Mouse (Mus musculus) adrenal gland, postnatal 4 days (tissue): Measurements from ENCODE around the gene Slc10a1. TPM values are rescaled to one million over a fixed set of nuclear protein-coding genes. Genes with fewer than 3 reads are reported as not detected.

Source experiments
- DNase-seq, 2 experiments: peaks; one replicate each; pipeline ENCODE4 v3.0.0; 2021 to 2022; ENCODE audit warnings: low spot score in 2 of 2, mixed read lengths in 2 of 2
- long read RNA-seq, 2 experiments: library from polyadenylated mRNA; stranded (forward); transcript quantifications; one replicate each; pipeline ENCODE4 v2.0.0; 2021
- total RNA-seq, 2 experiments: library from RNA; stranded (reverse); gene quantifications; 2 replicates each; pipeline ENCODE4 v1.2.3; 2021

Slc10a1 gene
- total RNA-seq, result 10 to 100 TPM in 1 of 2 experiments, 1 to 10 TPM in 1; 2.1 to 33.7 TPM
- long read RNA-seq, experiment 1, transcript Slc10a1-201 (5 exons, 1,674 nt), result major isoform, 22 of 22 reads
- long read RNA-seq, experiment 1, partial matches to known transcripts, result 0 of 22 reads
- long read RNA-seq, experiment 1, other reads (novel, unspliced or antisense), result 0 of 22 reads
- long read RNA-seq, experiment 2, partial matches to known transcripts, result 0 of 2 reads
- long read RNA-seq, experiment 2, other reads (novel, unspliced or antisense), result 0 of 2 reads

GRCm38 (mm10) chr12:80968605-80969004 lies at the start of gene Slc10a1:
Slc10a1 (minus strand) TSS chr12:80968705.
- DNase-seq, result no peak

GRCm38 (mm10) chr12:81017624-81018023 lies 49.1 kb upstream of the Slc10a1 start:
- no peak for DNase-seq

- DNase-seq, result peak in 1 of 2 experiments; percentile 20
Observed at GRCm38 (mm10) chr12:81013496-81013895, 45.0 kb upstream of the Slc10a1 start.

GRCm38 (mm10) chr12:81011994-81012393 lies 43.5 kb upstream of the Slc10a1 start:
- DNase-seq, result no peak

GRCm38 (mm10) chr12:81009813-81010212 lies 41.3 kb upstream of the Slc10a1 start:
- DNase-seq, result no peak

- DNase-seq, result no peak
Observed at GRCm38 (mm10) chr12:81002841-81003635, 34.5 kb upstream of the Slc10a1 start.

GRCm38 (mm10) chr12:81000924-81001323 lies 32.4 kb upstream of the Slc10a1 start:
- DNase-seq, result no peak

- DNase-seq, result no peak
Observed at GRCm38 (mm10) chr12:80998528-80999221, 30.2 kb upstream of the Slc10a1 start.

GRCm38 (mm10) chr12:80997652-80998051 lies 29.1 kb upstream of the Slc10a1 start:
- no peak for DNase-seq

- DNase-seq, result no peak
Observed at GRCm38 (mm10) chr12:80995326-80995725, 26.8 kb upstream of the Slc10a1 start.

GRCm38 (mm10) chr12:80993773-80994172 lies 25.3 kb upstream of the Slc10a1 start:
- no peak for DNase-seq

GRCm38 (mm10) chr12:80992540-80993122 lies 24.1 kb upstream of the Slc10a1 start:
- DNase-seq, result no peak

- DNase-seq, result no peak
Observed at GRCm38 (mm10) chr12:80991806-80992205, 23.3 kb upstream of the Slc10a1 start.

- DNase-seq, result no peak
Observed at GRCm38 (mm10) chr12:80990901-80991445, 22.5 kb upstream of the Slc10a1 start.

GRCm38 (mm10) chr12:80988286-80988685 lies 19.8 kb upstream of the Slc10a1 start:
- no peak for DNase-seq

- no peak for DNase-seq
Observed at GRCm38 (mm10) chr12:80986628-80987027, 18.1 kb upstream of the Slc10a1 start.

GRCm38 (mm10) chr12:80983695-80984094 lies 15.2 kb upstream of the Slc10a1 start:
- DNase-seq, result no peak

GRCm38 (mm10) chr12:80982326-80982725 lies 13.8 kb upstream of the Slc10a1 start:
- DNase-seq, result peak; percentile 35 to 53

- DNase-seq, result no peak
Observed at GRCm38 (mm10) chr12:80975939-80976671, 7.6 kb upstream of the Slc10a1 start.

- no peak for DNase-seq
Observed at GRCm38 (mm10) chr12:80971756-80972155, 3.3 kb upstream of the Slc10a1 start.
